Mouse (Mus musculus) C2C12 (cell line): ENCODE measurements around the gene Fry.

Experiments used
- CTCF ChIP-seq: IDR thresholded peaks from one replicate; pipeline ENCODE4 v1.5.1; 2011; ENCODE audit not compliant: control insufficient read depth, insufficient read depth, insufficient read length
- MAX ChIP-seq: IDR thresholded peaks from one replicate; pipeline ENCODE4 v1.6.1; 2011; ENCODE audit warnings: mild to moderate bottlenecking, control low read depth
- USF1 ChIP-seq: IDR thresholded peaks from one replicate; pipeline ENCODE4 v1.6.1; 2011; ENCODE audit warnings: low read depth, mild to moderate bottlenecking, control low read depth, moderate library complexity

DNA sequence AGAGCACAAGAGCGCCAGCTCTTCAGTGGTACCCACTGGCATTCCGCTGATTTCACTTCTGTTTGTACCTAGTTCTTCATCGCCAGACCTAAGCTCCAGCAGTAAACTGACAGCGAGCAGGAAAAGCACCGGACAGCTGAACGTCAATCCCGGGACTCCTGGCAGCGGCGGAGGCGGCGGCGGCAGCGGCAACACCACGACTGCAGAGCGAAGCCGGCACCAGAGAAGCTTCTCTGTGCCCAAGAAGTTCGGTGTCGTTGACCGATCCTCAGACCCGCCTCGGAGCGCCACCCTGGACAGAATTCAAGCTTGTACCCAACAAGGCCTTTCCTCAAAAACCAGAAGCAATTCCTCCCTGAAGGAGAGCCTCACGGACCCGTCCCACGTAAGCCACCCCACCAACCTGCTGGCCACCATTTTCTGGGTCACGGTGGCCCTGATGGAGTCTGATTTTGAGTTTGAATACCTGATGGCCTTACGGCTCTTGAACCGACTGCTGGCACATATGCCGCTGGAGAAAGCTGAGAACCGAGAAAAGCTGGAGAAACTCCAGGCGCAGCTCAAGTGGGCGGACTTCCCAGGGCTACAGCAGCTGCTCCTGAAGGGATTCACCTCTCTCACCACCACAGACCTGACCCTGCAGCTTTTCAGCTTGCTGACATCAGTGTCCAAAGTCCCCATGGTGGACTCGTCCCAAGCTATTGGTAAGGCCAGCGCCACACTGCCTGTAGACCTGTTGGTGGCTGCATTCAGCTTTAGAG is 318.4 kb downstream of the Fry start:
- no peak for TF ChIP-seq CTCF
- TF ChIP-seq MAX, result no peak
- no peak for TF ChIP-seq USF1
